Mouse (Mus musculus) lung, postnatal 4 days (tissue): Measurements from ENCODE around the gene Acta2.

ENCODE experiments used
- DNase-seq, 2 experiments: peaks; one replicate each; pipeline ENCODE4 v3.0.0; 2021

Acta2 gene

DNA sequence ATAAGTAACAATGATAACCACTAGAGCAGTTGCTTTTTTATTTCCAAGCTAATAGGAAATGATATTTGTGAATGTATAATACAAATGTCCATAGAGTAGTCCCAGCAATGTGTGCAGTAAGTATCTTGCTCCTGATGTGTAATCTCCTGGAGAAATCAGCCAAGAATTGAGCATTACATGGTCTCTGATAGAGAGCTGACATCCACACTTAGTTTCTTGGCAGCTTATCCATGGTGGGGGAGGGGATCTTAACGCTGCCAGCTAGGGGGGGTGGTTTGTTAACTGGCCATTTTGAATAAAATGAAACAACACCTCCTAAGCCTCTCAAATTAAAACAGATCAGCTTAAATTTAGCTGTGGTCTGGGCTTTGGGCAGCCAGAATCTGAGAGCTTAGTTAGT lies 13.6 kb upstream of the Acta2 start:
- DNase-seq: no peak

DNA sequence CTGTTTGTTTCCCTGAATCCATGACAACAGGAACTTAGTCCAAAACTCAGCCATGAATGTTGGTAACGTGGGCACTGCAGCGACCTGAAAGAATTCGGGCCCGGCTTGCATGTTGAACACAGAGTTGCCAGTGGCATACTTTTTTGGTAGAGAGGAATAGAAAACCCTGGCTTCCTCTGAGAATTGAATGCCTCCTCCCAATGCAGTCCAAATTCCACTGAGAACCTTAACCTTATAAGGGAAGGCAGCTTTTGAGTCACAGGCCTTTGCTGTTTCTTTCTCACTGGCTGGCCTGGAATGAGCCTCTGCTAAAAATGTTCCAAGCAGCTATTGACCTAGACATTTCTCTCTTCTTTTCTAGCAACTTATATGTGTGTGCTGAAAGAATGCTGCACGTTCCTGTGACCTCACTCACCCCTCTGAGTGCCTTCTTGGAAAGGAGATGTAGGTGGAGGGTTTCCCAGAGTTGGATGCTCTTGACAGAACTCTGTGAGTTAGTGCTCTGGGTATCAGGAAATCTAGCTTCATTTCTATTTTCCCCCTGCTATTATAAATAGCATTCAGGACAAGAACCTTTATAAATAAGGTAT lies 10.3 kb upstream of the Acta2 start:
- DNase-seq: no peak

DNA sequence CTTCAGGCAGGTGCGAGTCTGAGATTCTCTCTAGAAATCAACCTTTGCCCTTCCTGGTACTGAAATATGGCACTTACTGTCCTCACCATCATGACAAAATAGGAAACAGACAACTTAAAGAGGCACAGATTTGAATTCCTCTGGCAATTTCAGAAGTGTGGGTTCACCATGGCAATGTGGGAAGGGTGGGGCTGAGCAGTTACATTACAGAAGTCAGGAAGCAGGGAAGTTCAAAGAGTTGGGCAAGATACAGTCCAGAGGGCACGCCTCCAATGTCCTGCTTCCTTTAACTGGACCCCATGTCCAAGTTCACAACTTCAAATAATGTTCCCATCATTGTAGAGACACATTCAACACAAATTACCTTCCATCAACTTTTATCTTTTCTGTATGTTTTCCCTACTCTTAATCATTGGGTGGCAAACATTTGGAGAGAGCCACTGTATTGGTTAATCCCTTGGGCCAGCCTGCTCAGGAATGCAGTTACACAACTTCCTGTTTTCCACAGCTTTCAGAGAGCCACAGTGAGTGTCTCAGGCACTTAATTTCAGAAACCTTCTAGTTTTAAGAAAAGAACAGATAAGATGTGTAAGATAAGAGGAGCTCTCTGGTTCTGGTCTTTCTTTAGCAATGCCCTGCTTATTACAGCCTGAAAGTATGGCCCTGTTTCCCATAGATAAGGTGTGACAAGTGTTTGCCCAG lies 7.0 kb upstream of the Acta2 start:
- DNase-seq: peak in 1 of 2 experiments; percentile 25

DNA sequence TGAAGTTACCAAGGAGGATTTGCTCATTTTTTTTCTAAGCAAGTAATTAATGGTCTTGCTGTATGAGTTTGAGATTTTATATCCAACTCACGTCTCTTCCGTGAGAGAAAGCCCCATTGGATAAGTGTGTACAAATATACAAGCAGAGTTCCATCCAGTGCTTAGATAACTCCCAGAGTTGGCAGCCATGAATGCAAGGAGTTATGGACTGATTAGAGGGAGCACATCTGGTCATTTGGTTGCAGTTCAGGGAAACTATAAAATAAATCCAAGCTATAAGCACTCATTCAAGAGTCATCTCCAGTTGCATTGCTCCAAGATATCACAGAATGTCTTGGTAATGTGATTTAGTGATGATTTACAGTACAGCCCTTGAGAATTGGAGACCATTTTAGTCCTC lies 1.5 kb upstream of the Acta2 start:
- DNase-seq: no peak

DNA sequence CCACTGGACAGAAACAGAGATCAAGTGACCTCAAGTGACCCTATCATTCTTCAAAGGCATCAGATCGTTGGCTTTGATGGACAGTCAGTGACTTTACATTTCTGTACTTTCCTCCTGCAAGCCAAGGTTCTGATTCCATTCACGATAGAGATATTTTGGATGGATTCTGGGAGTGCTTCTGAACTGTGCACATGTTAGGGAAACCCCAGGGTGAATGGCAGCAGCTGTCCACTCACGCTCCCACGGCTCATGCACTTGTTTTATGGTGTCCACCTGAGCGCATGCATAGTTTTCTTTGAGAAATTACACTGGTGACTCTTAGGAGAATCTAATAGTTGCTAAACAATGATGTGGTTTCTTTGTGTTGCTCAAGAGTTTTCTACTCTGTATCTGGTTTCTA lies 759 bp upstream of the Acta2 start:
- DNase-seq: no peak

DNA sequence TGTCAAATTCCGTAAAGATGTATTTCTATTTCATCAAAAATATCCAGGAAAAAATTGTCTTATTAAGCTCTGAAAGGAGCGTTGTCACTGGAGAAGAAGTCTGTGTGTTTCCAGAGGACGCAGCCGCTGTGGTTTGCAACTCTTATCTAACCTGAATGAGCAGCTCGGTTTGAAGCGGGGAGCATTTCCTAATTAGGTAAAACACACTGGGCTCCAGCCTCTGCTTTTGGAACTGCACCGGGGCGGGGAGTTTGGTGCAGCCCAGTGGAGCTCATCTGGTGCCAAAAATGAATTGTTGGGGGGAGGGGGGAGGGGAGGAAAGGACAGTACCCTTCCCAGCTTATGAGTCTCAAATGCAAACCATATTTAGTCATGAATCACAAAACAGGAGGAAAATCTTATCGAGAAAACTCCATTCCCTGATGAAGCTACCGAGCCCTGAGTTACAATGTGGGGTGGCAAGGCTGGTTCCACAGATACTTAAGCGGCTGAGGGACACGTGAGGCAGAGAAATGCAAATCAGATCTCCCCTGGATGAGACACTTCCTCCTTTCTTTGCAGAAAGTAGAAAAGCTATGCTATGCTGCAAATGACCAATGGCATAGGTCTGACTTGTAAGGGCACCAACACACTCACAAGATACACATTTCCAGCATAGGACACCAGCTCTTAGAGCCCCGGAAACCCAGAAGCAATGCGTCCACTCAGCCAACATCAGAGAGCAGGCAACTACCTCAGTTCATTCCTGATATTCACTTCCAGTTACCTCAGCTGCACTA lies 1.1 kb downstream of the Acta2 start:
- peak; percentile 49 to 59 for DNase-seq

DNA sequence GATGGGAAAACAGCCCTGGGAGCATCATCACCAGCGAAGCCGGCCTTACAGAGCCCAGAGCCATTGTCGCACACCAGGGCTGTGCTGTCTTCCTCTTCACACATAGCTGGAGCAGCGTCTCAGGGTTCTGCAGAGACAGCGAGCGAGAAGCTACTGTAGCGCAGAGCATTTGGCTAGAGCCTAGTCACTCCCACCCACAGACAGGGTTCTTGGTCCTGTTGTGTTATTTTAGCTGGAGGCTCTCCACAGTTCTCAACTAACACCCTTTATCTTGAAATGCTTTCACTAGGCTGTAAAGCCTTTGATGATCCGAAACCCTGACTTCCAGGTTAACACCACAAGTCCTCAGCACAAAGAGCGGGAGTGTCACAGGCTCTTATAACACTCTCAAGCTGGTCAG lies 2.9 kb downstream of the Acta2 start:
- no peak for DNase-seq

DNA sequence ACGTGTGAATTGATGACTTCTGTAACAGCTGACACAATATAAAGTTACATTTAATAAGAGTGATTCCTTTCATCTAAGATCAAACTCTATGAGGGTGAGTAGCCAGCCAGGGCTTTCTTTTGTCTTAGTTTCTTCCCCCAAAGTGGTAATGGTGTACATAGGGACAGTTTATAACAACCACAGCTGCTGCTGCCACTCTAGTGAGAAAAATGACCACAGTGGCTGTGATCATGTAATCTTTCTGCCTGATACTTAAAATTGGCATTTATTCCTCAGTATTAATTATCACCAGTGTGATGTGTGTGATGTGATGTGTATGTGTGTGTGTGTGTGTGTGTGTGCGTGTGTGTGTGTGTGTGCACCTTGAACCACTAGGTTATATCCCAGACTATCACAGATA lies 3.5 kb downstream of the Acta2 start:
- DNase-seq: no peak

DNA sequence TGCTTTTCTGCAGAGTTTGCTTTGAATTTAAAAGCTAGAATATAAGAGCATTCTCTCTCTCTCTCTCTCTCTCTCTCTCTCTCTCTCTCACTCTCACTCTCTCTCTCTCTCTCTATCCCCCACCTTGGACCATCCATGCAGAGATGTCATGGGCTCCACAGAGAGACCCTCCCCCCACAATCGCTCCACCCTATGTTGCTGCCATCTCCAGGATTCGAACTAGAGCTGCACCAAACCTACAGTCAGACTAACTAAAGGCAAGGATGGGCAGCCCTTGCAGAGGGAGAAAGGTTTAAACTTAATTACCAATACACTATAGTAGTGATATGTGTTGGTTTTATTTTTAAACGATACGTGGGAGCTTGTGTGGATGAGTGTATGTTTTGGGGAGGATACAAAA lies 4.8 kb downstream of the Acta2 start:
- DNase-seq: no peak

DNA sequence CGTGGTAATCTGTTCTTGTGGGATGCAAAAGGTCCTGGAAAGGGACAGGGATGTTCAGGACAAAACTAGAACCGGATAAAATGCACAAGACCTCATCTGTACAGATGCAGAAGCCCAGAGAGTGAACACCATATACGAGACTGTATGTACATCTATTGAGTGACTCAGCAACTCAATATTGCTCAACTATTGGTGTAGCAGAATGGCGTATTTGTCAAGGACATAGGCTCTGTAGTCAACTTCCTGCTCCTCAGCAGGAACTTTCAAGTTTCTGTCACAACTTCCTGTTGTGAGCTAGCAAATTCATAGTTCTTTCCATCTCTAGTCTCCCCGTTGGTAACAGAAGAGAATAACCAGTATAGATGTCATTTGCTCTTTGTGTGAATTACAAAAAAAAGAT lies 6.8 kb downstream of the Acta2 start:
- no peak for DNase-seq

DNA sequence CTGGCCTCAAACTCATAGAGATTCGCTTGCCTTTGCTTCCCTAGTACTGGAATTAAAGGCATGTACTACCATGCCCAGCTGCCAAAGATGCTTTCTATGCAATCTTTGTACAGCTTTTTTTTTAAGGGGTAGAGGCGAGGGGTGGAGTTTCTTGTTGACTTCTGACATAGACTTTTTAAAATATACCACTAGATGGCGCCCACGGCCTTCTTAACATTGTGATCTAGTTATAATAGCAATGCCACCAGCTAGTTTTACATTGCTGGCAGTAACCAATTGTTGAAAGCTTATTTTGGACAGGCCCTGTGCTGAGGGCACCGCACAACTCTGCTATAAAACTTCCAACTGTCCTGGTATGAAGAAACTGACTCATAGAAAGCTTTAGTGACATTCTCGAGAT lies 11.3 kb downstream of the Acta2 start:
- peak in 1 of 2 experiments; percentile 72 for DNase-seq

DNA sequence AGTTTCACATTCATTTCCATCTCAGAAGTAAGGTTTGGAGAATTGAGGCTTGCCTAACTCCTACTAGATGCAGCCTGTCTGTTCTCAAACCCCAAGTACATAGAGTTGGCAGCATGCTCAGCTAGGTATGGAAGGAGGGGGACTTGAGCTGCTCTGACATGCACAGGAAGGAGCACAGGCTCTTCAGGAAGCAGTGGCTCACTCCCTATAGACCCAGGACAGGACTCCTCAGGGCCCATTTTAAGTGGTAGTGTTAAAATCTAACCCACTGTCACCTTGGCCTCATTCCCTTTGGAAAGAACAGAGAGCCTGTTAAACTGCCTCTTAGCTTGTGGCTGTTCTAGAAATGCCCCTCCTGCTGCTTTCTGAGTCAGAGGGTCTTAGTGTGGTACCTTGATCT lies 12.5 kb downstream of the Acta2 start:
- DNase-seq: no peak

DNA sequence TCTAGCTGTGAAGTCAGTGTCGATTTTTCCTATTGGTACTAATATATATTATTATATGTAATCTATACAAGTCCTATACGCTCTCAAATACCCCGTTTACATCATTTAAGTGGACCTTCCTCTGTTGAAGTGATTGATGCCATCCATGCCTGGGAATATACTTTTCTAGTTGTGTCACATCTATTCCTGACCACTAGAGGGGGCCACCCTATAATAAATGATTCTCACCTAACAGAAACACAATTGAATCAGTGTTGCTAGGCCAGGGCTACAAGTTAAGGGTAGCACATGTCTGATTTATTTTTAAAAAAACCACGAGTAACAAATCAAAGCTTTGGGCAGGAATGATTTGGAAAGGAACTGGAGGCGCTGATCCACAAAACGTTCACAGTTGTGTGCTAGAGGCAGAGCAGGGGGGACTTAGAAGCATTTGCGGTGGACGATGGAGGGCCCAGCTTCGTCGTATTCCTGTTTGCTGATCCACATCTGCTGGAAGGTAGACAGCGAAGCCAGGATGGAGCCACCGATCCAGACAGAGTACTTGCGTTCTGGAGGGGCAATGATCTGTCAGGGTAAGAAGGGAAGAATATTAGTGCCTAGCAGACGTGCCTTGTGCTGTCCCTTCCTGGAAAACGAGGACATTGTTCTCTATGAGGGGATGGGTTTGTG lies 14.0 kb downstream of the Acta2 start:
- no peak for DNase-seq

DNA sequence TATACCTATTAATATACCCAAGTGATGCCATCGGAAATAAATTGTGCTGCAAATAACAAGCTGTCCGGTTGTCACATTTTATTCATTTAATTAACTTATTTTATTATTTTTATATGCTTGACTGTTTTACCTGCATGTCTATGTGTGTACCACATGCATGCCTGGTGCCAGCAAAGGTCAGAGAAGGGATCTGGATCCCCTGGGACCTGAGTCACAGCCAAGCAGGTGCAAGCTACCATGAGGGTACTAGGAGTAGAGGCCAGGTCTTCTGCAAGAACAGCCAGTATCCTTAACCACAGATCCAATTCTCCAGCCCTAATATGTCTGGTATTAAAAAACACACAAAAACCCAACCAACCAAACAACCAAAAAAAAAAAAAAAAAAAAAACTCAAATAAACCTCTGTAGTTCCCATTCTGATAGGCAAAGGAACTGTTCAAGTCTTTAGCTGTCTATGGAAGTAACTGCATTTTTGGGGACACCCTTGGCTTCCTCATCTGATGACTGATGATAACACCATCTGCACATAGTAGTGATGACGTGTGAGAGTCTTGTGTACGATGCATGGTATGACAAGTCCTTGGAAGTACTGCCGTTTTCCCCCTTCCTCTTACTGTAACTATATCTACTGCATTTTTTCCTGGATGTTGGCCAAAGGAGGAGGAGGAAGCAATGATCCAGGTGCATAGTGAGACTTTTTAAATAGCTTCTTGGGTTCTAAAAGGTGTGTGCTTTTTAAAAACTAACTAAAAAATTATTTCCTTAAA lies 14.9 kb downstream of the Acta2 start:
- no peak for DNase-seq

DNA sequence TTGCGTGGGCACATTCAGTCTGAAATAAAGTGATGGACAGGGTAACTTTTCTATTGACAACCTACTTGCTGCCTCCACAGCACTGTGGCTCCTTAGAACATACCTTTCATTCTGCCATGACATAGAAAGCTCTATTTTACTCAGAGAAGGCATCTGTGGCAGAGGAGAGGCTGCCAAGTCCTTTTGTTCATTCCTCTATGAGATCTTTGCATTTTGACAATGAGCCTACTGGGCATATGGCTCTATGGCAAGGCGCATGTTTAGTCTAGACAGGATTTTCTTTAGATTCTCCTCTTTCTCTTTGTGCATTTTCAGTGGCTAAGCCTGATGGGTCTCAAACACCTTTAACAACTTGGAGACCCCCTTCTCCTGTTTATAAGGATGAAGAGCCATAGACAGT lies 17.6 kb downstream of the Acta2 start:
- DNase-seq: no peak

DNA sequence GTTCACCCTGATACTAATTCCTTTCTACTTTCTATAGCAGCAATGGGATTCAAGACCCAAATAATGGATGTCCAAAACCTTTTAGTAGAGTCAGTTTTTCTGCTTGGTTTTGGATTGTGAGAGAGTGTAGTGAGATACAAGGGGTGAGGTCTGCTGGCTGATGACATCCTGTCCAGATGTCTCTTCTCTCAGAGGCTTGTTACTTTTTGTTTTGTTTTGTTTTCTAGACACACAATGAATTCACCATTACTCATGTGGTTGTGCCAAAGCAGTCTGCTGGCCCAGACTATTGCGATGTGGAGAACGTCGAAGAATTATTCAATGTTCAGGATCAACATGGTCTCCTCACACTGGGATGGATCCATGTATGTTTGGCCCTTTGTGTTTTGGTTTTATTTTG lies 19.3 kb downstream of the Acta2 start:
- DNase-seq: no peak

DNA sequence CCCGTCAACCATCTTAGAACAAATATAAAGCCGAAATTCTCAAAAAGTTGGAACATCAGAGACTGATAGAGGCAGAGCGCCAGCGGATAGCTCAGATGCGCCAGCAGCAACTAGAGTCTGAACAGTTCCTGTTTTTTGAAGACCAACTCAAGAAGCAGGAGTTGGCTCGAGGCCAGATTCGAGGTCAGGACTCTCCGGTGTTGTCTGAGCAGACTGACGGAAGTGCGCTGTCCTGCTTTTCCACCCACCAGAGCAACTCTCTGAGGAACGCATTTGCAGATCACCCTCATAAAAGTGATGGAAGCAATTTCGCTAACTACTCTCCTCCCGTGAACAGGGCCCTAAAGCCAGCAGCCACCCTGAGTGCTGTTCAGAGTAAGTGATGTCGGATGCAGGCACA lies 21.4 kb downstream of the Acta2 start:
- DNase-seq: peak; percentile 74 to 77

DNA sequence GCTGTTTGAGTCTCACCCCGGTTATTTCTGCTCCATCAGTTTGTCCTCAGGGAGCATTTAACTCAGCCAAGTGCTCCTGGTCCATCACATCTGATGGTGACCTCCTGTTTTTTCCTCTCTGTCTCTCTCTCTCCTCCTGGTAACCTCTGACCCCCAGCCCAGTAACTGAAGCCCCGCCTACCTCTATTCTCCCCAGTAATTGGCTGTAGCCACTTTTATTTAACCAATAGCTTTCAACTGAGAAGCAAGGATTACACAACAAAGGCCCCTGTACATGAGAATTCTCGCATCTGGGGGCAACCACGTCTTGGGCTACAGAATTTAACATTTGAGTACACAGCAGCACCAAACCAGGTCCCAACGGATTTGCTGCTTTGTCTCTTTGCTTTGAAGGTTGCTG lies 23.1 kb downstream of the Acta2 start:
- DNase-seq: no peak

DNA sequence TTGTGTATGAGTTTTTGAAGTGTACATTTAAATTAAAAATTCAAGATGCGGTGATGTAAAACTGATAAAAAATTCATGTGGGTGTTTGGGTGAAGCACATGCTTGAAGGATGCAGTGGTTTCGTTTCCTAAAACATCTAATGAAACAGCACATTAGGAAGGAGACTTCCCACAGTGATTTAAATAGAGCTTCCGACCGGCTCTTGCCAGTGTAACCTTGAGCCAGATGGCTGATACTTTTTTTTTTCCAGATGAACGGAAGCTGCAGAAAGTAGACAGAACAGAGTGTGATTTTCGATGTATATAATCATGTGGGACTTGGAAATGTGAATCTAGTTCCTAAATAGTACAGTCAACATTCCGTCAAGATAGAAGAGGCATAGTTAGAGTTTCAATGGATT lies 23.8 kb downstream of the Acta2 start:
- no peak for DNase-seq

DNA sequence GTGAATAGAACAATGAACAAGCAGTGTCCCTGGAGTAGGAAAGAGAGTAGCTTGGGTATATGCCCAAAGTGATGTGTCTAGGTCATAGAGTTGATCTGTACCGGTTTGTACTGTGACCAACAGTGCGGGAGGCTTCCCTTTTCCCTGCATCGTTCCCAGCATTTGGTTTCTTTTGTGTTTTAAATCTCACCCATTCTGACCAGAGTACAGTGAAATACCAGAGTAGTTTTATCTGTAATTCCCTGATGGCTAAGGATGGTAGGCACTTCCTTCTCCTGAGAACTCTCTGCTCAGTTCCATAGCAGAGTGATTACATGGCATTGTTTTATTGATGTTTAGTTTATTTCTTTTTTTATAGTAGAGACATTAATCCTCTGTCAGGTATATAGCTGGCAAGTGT lies 32.6 kb downstream of the Acta2 start:
- DNase-seq: no peak

DNA sequence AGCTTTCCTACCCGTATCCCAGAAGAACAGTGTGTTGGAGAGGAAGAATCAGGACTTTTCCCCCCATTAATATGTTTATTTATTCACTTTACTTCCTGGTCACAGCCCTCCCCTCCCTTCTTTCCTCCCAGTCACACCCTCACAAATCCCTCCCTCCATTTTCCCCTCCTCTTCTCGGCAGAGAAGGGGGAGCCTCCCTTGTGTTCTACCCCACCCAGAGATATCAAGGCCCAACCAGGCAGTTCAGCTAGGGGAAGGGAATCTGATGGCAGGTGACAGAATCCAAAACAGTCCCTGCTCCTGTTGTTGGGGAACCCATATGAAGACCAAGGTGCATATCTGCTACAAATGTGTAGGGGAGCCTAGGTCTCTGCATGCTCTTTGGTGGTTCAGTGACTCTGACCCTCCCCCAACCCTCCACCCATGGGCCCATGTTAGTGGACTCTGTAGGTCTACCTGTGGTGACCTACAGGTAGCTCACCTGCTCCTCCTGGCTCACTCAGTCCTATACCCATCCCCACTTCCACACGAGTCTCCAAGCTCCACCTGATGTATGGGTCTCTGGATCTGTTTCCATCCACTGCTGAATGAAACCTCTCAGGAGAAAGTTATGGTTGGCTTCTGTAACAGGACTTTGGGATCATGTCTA lies 34.5 kb downstream of the Acta2 start:
- DNase-seq: no peak

DNA sequence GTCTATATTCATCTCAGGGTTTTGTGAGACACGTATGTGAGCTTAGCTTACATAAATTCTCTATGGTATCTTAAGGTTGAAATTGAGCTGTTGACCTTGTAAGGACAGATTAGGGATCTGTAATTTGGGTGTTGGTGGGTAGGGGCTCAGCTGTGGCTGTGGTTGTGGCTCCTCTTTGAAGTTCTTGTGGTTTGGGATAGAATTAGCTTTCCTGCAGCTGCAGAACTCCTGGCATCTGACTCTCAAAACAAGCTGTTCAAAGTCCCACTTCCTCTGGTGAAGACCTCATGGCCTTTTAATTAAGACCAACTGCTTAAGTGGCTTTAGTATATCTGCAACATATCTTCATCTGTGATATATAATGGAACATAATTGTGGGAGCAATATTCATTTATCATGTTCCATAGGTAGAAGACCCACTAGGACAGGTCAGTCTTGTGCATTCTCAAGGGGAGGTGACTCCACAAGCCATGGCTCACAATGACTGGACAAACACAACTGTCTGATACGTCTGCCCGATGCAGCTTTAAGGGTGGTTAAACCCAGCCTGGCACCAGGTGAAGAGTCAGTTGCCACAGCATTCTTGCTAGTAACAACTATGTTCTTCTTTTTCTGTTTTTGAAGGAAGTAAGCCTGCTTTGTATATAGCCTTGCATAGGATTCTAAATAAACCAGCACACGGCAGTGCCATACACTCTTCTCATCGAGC lies 36.0 kb downstream of the Acta2 start:
- no peak for DNase-seq
